Mouse (Mus musculus): Measurements from ENCODE around the gene Pax6.

Gene Pax6

GRCm38 (mm10) chr2:105671798-105672595 lies 3.3 kb downstream of the Pax6 start:
- no peak for DNase-seq

- no peak for DNase-seq
These were observed 3.9 kb downstream of the Pax6 start for GRCm38 (mm10) chr2:105672596-105672960.

DNA sequence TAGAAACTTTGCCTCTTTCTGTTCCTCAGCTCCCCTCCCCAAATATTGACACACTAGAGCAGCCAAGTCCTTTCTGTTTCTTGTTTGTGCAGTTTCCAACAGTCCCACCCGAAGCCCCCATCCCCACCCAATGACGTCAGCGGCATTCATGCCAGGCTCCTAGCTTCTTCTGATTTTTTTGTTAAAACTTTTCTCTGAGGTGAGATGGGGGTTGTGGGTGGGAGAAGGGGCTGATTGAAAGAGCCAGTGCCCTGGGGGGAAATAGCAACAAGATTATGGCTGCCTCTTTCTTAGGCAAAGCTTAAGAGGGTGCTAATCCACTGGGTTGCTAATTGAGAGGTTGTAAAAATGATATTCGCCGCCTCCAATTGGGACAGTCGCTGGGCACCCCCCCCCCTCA lies 4.4 kb downstream of the Pax6 start:
- DNase-seq = no peak

- no peak for DNase-seq
These were observed 4.9 kb downstream of the Pax6 start for GRCm38 (mm10) chr2:105673631-105674060.

DNA sequence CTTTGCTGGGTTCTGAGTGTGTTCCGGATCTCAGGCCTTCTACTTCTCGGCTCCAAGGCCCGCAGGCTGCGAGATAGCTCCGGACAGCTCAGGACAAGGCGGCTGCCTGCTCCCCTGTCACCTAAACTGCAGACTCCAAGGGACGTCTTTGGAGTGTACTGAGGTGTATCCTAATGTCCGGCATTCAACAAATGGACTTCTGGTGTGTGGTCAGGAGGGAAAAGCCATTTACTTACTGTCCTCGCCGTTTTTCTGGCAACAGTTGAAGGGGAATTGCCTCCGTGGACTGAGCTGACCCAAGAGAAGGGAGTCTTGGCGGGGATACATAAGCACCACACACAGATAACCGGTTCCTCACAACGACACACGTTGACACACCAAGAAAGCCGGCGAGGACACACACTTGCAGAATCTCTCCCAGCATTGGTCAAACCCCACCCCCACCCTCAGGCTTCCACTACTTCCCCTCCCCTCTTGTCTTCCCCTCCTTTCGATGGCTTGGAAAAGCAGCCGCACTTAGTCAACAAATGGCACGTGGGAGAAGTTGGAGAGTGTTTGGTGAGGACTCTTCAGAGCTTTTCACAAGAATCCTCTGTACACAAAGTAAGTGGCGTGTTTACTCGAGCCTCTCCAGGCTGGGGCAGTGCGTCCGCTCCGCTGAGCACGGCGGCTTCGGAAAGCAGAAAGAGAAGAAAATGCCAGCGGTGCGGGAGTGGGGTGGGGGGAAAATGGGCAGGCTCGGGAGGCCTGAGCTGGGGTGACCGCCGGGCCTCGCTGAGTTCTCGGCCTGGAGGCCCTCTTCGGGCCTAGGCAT lies 5.6 kb downstream of the Pax6 start:
- peak; percentile 73 to 80 for DNase-seq

- DNase-seq = peak in 1 of 2 experiments; percentile 30
These were observed 6.4 kb downstream of the Pax6 start for GRCm38 (mm10) chr2:105674875-105675729.

DNA sequence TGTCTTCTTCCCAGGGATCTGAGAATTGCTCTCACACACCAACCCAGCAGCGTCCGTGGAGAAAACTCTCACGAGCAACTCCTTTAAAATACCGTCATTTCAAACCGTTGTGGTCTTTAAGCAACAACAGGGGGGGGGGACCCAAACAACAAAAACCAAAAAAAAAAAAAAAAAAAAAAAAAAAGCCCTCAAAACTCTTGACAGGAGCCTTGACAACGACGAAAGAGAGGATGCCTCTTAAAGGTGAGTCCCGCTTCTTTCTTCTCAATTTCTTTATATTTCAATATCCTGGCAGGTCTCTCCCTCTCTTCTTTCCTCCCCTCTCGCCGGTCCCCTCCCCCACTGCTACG lies 7.0 kb downstream of the Pax6 start:
- DNase-seq = no peak

DNA sequence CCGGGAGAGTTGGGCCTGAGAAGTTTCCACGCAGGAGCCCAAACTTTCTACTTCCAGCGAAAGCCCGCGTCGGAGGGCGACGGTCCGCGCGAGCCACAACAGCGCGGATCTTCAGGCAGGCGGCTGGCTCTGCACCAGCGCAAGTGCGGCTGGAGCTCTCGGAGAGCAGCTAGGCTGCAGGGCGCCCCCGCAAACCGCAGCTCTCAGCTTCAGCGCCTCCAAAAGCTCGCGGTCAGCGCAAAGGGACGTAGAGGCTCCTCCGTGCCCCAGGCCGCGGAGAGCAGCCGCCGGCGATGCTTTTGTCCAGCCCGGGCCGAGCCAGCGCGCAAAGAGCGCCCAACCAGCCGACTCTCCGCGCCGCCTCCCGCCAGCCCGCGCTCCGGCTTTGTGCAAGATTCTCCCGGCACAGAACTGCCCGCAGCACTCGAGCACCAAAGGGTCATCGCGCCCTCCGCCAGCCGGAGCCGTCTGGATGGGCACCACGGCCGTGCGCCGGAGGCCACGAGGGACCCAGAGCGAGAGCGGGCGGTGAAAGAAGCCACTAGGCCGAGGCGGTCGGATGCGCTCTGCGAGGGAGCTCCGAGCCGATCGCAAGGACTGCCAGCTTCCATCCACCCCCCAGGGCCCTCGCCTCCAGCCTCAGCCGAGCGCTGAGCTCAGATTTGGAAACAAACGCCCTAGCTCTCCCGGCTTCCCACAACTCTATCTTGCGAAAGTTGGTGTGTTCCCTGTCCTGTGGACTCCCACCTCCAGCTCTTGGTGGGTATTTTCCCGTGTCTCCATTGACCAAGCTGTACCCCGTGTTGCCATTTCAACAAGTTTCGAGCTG lies 7.6 kb downstream of the Pax6 start:
- no peak for DNase-seq

- DNase-seq = no peak
These were observed 8.3 kb downstream of the Pax6 start for GRCm38 (mm10) chr2:105676909-105677433.

GRCm38 (mm10) chr2:105677434-105678105 lies 8.9 kb downstream of the Pax6 start:
- DNase-seq = no peak

DNA sequence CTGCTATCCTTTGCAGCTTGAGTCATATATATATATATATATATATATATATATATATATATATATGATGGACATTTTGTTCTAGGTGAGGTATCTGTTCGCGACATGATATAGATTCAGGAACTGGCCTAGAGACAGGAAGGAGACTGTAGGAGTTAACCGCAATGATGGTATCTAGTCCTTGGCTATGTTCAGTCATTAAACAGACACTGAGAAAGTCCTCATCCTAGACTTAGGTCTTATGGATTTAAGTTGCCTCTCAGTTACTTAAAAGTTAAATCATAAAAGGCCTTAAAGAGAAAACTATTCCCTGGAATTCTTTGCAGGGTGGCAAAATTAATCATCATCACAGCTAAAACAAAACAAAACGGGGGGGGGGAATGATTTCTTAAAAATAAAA lies 9.6 kb downstream of the Pax6 start:
- DNase-seq = no peak

GRCm38 (mm10) chr2:105678880-105679321 lies 10.2 kb downstream of the Pax6 start:
- no peak for DNase-seq

- no peak for DNase-seq
These were observed 10.6 kb downstream of the Pax6 start for GRCm38 (mm10) chr2:105679331-105679730.

DNA sequence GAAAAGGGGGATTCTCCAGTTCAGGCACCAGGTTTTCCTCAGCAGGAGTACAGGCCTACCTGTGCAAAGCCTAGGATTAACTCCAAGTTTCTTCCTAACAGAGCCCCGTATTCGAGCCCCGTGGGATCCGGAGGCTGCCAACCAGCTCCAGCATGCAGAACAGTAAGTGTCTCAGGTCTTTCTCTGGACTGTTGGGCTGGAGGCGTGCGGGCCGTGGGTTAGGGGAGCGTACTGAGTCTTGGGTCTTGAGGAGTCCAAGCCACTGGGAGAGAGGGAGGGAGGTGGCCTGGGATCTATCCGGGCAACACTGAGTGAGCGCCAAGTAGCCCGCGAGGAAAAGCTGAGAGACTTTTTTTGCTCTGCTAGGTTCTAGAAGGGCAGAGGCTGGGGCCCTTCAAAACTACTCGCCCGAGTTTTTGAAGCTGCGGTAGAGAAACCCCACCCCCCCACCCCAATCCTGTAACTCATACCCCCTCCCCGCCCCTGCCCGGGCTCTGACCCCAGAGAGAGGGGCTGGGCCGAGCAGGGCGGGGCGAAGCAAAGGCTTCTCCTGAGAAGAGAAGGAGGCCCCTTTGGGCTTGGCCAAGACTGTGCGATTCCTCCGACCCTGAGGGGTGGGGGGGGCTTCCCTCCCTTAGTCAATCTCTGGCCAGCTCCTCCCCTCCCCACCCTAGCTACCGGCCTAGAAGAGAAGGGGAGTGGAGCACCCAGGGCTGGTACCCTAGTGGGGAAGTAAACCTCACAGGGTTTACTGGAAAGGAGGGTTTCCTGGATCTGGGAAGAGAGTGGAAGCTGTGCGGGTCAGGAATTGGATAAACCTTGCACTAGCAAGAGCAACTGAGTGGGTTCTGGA lies 11.7 kb downstream of the Pax6 start:
- no peak for DNase-seq

- no peak for DNase-seq
These were observed 12.5 kb downstream of the Pax6 start for GRCm38 (mm10) chr2:105680999-105681710.

- no peak for DNase-seq
These were observed 13.4 kb downstream of the Pax6 start for GRCm38 (mm10) chr2:105682011-105682501.

DNA sequence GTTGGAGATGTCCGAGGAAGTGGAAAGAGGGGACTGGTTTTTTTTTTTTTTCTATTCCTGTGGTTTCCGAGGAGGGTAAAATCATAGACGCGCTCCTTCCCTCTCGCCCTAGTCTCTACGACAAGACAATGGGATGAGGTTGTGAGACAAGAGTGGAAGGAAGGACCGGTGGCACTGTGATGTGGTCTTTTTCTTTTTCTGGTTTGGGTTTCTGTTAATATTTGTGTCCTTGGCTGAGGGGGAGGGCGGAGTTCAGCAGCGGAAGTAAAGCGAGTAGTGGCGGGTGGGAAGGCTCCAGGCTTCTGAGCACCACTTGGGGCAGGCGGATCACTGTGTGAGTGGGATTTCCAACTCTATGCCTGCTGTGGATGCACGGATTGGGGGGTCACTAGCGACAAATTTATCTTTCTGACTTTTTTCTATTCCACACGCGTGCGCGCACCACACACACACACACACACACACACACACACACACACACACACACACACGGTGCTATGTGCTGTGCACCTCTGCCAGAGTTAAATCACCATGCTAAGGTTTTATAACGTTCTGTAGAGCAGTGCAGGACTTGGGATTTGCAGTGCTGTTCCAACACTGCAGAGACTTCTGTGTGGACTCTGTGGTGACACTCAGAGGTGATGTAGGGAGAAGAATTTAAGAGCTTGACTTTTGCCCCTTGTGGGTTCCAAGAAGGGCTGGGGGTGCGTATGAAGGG lies 14.1 kb downstream of the Pax6 start:
- DNase-seq = no peak

DNA sequence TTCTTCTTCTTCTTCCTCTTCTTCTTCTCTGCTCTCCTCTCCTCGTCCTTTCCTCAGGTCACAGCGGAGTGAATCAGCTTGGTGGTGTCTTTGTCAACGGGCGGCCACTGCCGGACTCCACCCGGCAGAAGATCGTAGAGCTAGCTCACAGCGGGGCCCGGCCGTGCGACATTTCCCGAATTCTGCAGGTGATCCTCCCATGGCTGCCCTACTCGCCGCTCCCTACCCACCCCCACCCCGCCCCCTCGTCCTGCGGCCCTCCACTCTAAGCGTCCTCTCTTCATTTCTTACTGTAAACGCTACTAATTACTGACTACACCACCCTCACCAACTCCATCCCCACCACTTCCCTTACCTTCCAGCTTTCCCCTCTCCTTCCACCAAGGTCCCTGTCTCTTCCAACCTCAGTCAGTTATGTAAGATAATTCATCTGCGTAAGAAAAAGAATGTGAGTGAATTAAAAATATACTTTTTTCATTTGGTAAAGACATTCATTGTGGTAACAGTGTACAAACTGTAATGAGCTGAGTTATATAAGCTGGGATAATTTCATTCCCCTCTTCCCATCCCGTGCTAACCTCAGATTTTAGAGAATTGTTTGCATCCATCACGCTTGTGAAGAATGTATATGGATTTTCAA lies 15.2 kb downstream of the Pax6 start:
- no peak for DNase-seq
